ENCODE assay signal across 14 mouse cellular contexts in genomic region chr10:67384568-67384958, GRCm38 (mm10).
DNase-seq lines count a peak whose midpoint lies in the region; ATAC-seq and TF ChIP-seq lines count a peak whose summit lies in the region.
"Had no signal": no experiment of that assay in that cellular context is flagged by ENCODE, and none has a peak within 500 bp of the region (broad histone marks: within the 10 kb centered on the region; RNA-seq: fewer than 3 reads in every experiment).

No protein-coding gene starts in this region.

- H3K27me3 ChIP-seq in CH12.LX (replicated peaks): no peaks in the 10 kb centered on the region
- no peaks in the 10 kb centered on the region for H3K27me3 ChIP-seq in forebrain, embryonic 13.5 days
- H3K27me3 ChIP-seq in cerebellum, adult 2 months (ENCODE audit: control insufficient read depth, insufficient read depth, low read length): no peaks in the 10 kb centered on the region
- H3K27me3 ChIP-seq: limb, embryonic 15.5 days; neural tube, embryonic 13.5 days had no signal

- H3K27ac ChIP-seq in CH12.LX (ENCODE audit: insufficient read depth, low read depth): no peak overlapping the region
- H3K27ac ChIP-seq in forebrain, embryonic 13.5 days: peak overlapping the region; percentile 49; the same call in 1 of the 2 replicates
- no peak overlapping the region for H3K27ac ChIP-seq in cerebellum, adult 2 months (ENCODE audit: insufficient read depth, low read length)
- H3K27ac ChIP-seq: hindbrain, postnatal 0 days; limb, embryonic 15.5 days; neural tube, embryonic 13.5 days had no signal

- no peak for TF ChIP-seq POLR2A in CH12.LX (IDR thresholded peaks at IDR 0.05; ENCODE audit: low read depth, low read length)
- no peak for TF ChIP-seq POLR2A in cerebellum, adult 2 months (IDR thresholded peaks at IDR 0.05; ENCODE audit: borderline replicate concordance, insufficient read depth, low read length)

- peak; percentile 24 for DNase-seq in CH12.LX (ENCODE audit: extremely low read depth)
- DNase-seq in kidney, adult 9 months: peak; percentile 65
- DNase-seq in kidney, postnatal 4 days: peak; percentile 8 to 30
- no peak for DNase-seq in cerebellum, adult 9-11 months
- no peak for DNase-seq in cerebellum, adult 8-10 months
- DNase-seq in cerebellum, adult 2 months: no peak
- DNase-seq: cerebellum, postnatal 36 days; heart, adult 18-20 months; lung, adult 18-20 months; thymus, adult 18-20 months had no signal

- no peak for TF ChIP-seq CTCF in CH12.LX (conservative IDR thresholded peaks at IDR 0.05 in 1 of 2, IDR thresholded peaks at IDR 0.05 in 1 of 2; ENCODE audit: low read depth in 2 of 2, low read length in 2 of 2)
- TF ChIP-seq CTCF in cerebellum, adult 2 months (IDR thresholded peaks at IDR 0.05; ENCODE audit: borderline replicate concordance, insufficient read depth, low read depth, low read length): no peak

- no peaks in the 10 kb centered on the region for H3K9me3 ChIP-seq in CH12.LX (replicated peaks; ENCODE audit: low read length)
- H3K9me3 ChIP-seq in forebrain, embryonic 13.5 days (replicated peaks): no peaks in the 10 kb centered on the region
- H3K9me3 ChIP-seq: limb, embryonic 15.5 days; neural tube, embryonic 13.5 days had no signal

- in situ Hi-C loops in CH12.LX (cut with MboI; ENCODE audit: low pct_ligation_motif_present, low pct_unique_long_range_greater_than_20kb, low sequenced_read_pairs): no loop called here

- WGBS in forebrain, embryonic 13.5 days: 39% methylated on average over 4 of the region's 4 CpGs
- 23% methylated on average over 4 of the region's 4 CpGs for WGBS in cerebellum, adult 2 months

- H3K9ac ChIP-seq in CH12.LX (ENCODE audit: insufficient read depth, low read depth): no peak overlapping the region
- H3K9ac ChIP-seq in forebrain, embryonic 13.5 days: no peak overlapping the region
- H3K9ac ChIP-seq: limb, embryonic 15.5 days; neural tube, embryonic 13.5 days had no signal

- TF ChIP-seq RAD21 in CH12.LX (IDR thresholded peaks at IDR 0.05; ENCODE audit: low read depth, low read length): no peak

- no peaks in the 10 kb centered on the region for H3K79me2 ChIP-seq in CH12.LX (replicated peaks; ENCODE audit: control insufficient read depth, extremely low read depth, insufficient read depth, poor library complexity, severe bottlenecking)

- no peak for TF ChIP-seq EP300 in CH12.LX (IDR thresholded peaks at IDR 0.05; ENCODE audit: low read length)

- dilution Hi-C loops in CH12.LX (cut with MboI; ENCODE audit: extremely low pct_ligation_motif_present, extremely low pct_unique_long_range_greater_than_20kb, low sequenced_read_pairs): no loop called here

- no peak overlapping the region for H3K4me3 ChIP-seq in CH12.LX (replicated peaks in 1 of 3; ENCODE audit: low read depth in 2 of 3, low read length in 2 of 3, poor library complexity in 1 of 3)
- H3K4me3 ChIP-seq in forebrain, embryonic 13.5 days: no peak overlapping the region
- no peak overlapping the region for H3K4me3 ChIP-seq in cerebellum, adult 2 months (replicated peaks; ENCODE audit: insufficient read depth, low read depth, low read length)
- H3K4me3 ChIP-seq: limb, embryonic 15.5 days; neural tube, embryonic 13.5 days had no signal

- H3K4me1 ChIP-seq in CH12.LX (ENCODE audit: control insufficient read depth in 1 of 2, insufficient read depth in 2 of 2): peaks cover 14 to 18% of the 10 kb centered on the region in 2 experiments
- H3K4me1 ChIP-seq in forebrain, embryonic 13.5 days: peaks cover 22% of the 10 kb centered on the region
- no peaks in the 10 kb centered on the region for H3K4me1 ChIP-seq in cerebellum, adult 2 months (ENCODE audit: control insufficient read depth, insufficient read depth, low read length)
- H3K4me1 ChIP-seq: neural tube, embryonic 13.5 days had no signal

- H3K4me2 ChIP-seq in CH12.LX (ENCODE audit: insufficient read depth, low read depth, poor library complexity, severe bottlenecking): no peak overlapping the region
- 0 out of 2 replicates have a peak overlapping the region, but pooled peaks have one; percentile 10 for H3K4me2 ChIP-seq in forebrain, embryonic 13.5 days
- H3K4me2 ChIP-seq: limb, embryonic 15.5 days; neural tube, embryonic 13.5 days had no signal

- H3K36me3 ChIP-seq in CH12.LX (replicated peaks in 1 of 2; ENCODE audit: control insufficient read depth in 1 of 2, insufficient read depth in 1 of 2, low read length in 1 of 2): no peaks in the 10 kb centered on the region
- H3K36me3 ChIP-seq in forebrain, embryonic 13.5 days (ENCODE audit: poor library complexity, severe bottlenecking): no peaks in the 10 kb centered on the region
- H3K36me3 ChIP-seq: limb, embryonic 15.5 days; neural tube, embryonic 13.5 days had no signal

- no peak for ATAC-seq in forebrain, embryonic 13.5 days
- ATAC-seq: hindbrain, postnatal 0 days had no signal

TF ChIP-seq in CH12.LX, 34 proteins besides CTCF, POLR2A, EP300 and RAD21:
- TF ChIP-seq MEF2A (IDR thresholded peaks at IDR 0.05; ENCODE audit: borderline replicate concordance, low read depth, low read length) (peak; percentile 42; the same call in 1 of the 2 replicates), CHD2 (IDR thresholded peaks at IDR 0.05; ENCODE audit: low read length) (no peak), ZNF384 (IDR thresholded peaks at IDR 0.05; ENCODE audit: low read depth, low read length) (no peak)

Comparison
In these comparisons a context has a peak if more than half of its experiments do, and no peak if none do; other contexts are left out.
1. DNase-seq: peak in CH12.LX (single experiment), kidney, adult 9 months (single experiment) and kidney, postnatal 4 days (2 of 2); none in cerebellum, adult 9-11 months (single experiment), cerebellum, adult 8-10 months (single experiment) and cerebellum, adult 2 months (0 of 2).